Mouse (Mus musculus) left cerebral cortex, postnatal 10 days (tissue): ENCODE data around the gene Ildr1. TPM values are rescaled to one million over a fixed set of nuclear protein-coding genes. Genes with fewer than 3 reads are reported as not detected.

Experiments
- DNase-seq, 2 experiments: peaks; one replicate each; pipeline ENCODE4 v3.0.0; 2021 to 2022; ENCODE audit warnings: low spot score in 2 of 2, mixed read lengths in 1 of 2; ENCODE audit errors: extremely low spot score in 1 of 2
- intact Hi-C: fragments of 180-260 bp; cut with DNase I; formaldehyde crosslinking; loops from one replicate; pipeline ENCODE4 v1.15.1; 2025
- total RNA-seq, 2 experiments: library from RNA; stranded (reverse); gene quantifications; 2 replicates each; pipeline ENCODE4 v1.2.3; 2021

Ildr1 gene
- total RNA-seq, 2 experiments from 2014 or later = 0.24 to 0.39 TPM

- DNase-seq = no peak
- intact Hi-C loops = loop anchor here (10.0 kb wide), 1 partner anchor 51 kb away; no protein-coding TSS in a partner anchor
Observed at GRCm38 (mm10) chr16:36743580-36743979, 49.8 kb downstream of the Ildr1 start.

GRCm38 (mm10) chr16:36747068-36747467, 53.3 kb downstream of the Ildr1 start:
- DNase-seq = no peak
- intact Hi-C loops = loop anchor here (10.0 kb wide), 1 partner anchor 48 kb away; no protein-coding TSS in a partner anchor

GRCm38 (mm10) chr16:36747767-36748166, 54.0 kb downstream of the Ildr1 start:
- no peak for DNase-seq
- intact Hi-C loops = loop anchor here (10.0 kb wide), 1 partner anchor 47 kb away; no protein-coding TSS in a partner anchor

DNA sequence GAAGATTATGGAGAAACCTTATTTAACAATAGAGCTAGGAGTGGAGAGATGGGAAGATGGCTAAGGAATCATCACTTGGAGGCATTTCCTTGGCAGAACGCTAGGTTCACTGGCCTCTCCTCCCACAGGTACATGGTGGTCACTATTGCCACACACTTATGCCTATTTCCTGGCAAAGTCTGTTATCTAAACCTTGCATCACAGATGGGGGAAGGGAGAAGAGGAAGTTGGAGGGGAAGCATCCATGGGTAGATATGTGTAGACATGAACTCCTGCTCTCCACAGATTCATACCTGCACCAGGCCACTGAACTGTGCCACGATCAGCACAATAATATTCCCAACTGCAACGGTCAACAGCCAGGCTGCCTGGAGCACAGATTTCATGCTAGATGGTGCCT, 58.2 kb downstream of the Ildr1 start:
- DNase-seq = no peak
- intact Hi-C loops = no loop called here

DNA sequence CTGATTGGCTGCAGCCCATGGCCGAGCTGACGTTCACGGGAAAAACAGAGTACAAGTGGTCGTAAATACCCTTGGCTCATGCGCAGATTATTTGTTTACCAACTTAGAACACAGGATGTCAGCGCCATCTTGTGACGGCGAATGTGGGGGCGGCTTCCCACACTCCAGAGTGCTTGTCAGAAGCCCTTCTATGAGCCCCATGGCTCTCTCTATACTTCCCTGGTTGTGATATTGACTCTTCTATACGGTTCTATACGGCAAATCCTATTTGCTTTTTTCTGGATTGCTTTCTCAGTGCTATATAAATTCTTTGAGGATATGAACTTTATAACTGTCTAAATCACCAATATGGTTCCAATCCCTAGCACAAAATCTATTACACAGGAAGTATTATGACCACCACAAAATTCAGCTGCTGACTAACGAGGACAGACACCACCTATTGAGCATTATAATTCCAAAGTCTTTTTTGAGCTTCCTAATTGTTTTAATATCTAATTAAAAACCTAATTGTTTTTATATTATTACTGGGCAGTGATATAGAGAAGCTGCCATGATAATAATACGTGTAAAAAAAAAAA, 76.5 kb downstream of the Ildr1 start:
- DNase-seq = no peak

GRCm38 (mm10) chr16:36770830-36771229, 77.1 kb downstream of the Ildr1 start:
- DNase-seq = peak in 1 of 2 experiments; percentile 46
- intact Hi-C loops = no loop called here

More for the DNA sequence above, 76.5 kb downstream of the Ildr1 start:
- intact Hi-C loops = no loop called here

GRCm38 (mm10) chr16:36771244-36771643, 77.5 kb downstream of the Ildr1 start:
- no peak for DNase-seq
- intact Hi-C loops = no loop called here

DNA sequence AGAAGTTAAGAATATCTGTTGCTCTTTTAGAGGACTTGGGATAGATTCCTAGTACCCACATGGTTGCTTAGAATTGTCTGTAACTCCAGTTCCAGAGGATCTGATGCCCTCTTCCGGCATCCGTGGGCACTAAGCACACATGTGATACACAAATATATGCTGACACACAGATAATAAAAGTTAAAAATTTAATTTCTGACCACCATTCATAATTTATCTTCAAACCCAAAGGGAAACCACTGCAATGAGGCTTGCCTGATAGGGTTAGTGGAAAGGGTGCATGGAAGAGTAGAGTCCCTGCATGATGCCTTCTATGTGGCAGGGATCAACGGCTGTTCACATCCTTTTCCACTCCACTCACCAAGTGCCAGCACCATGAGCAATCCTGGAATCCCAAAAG, 77.9 kb downstream of the Ildr1 start:
- intact Hi-C loops = no loop called here
- DNase-seq = no peak

DNA sequence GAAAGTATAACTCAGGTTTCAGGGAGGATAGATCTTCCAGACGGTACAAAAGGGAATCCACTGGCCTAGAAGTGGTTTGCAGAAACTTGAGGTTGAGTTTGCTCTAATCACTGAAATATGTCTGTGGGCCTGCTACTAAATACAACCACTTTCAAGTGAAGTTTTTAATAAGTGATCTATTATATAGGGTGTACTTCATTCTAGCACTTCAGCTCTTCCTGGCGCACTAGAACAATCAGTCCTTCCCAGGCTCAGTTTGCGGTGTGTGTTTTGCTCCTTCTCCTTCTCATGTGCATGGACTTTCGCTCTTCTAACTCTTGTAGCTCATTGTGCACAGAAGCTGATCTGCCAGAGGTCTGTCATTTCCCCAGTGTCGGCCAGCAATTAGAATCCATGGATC, 79.2 kb downstream of the Ildr1 start:
- no peak for DNase-seq
- intact Hi-C loops = no loop called here

DNA sequence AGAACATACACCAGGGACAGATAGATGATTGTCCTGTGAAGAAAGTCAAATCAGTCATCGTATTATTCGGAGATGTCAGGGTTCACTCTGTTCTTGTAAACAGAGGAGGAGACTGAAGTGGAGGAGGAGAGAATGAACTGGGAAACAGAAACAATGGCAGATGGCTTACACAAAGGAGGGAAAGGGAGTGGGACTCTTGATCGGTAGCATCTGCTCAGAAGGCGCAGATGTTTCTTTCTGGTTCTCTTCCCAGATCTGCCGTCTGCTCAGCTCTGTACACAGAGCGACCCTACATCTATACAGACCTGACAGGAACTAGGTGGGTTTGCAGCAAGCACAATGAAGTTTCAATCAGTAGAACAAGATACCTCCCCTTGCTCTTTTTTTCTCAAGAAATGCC, 81.9 kb downstream of the Ildr1 start:
- DNase-seq = peak in 1 of 2 experiments; percentile 42
- intact Hi-C loops = no loop called here

Other genes starting within 250 kb of the Ildr1 start
- gene Stfa3, start 238.6 kb upstream of the Ildr1 start, total RNA-seq = not detected
- gene Casr, start 131.8 kb upstream of the Ildr1 start, total RNA-seq = 1 to 10 TPM; 2.4 to 3.1 TPM
- 1 to 10 TPM; 1.1 to 1.2 TPM for gene Cd86, start 27.9 kb upstream of the Ildr1 start, total RNA-seq
- gene Slc15a2, start 91.0 kb downstream of the Ildr1 start, total RNA-seq = 10 to 100 TPM; 35.1 to 35.7 TPM
- gene Iqcb1, start 134.4 kb downstream of the Ildr1 start, total RNA-seq = 10 to 100 TPM; 35.4 to 40.0 TPM
- gene Eaf2, start 181.0 kb downstream of the Ildr1 start, total RNA-seq = 1 to 10 TPM; 1.1 TPM
- gene Golgb1, start 181.2 kb downstream of the Ildr1 start, total RNA-seq = 10 to 100 TPM; 50.3 to 60.5 TPM
- 1 to 10 TPM; 4.0 to 4.4 TPM for gene Hcls1, start 241.0 kb downstream of the Ildr1 start, total RNA-seq